Mouse (Mus musculus) myocyte (in vitro differentiated cells): ENCODE measurements around the gene Gnas.

Experiments used
- CEBPB ChIP-seq: IDR thresholded peaks from 2 replicates; pipeline ENCODE4 v1.6.1; 2011; ENCODE audit warnings: mild to moderate bottlenecking, moderate library complexity; ENCODE audit not compliant: poor library complexity, insufficient read depth, severe bottlenecking
- E2F4 ChIP-seq: IDR thresholded peaks from one replicate; pipeline ENCODE4 v1.6.1; 2011; ENCODE audit warnings: mild to moderate bottlenecking, control low read depth, moderate library complexity; ENCODE audit not compliant: insufficient read depth
- MAX ChIP-seq: IDR thresholded peaks from one replicate; pipeline ENCODE4 v1.6.1; 2011; ENCODE audit warnings: low read depth, mild to moderate bottlenecking, control low read depth
- MYOD1 ChIP-seq, 3 experiments: IDR thresholded peaks; one replicate each; pipeline ENCODE4 v1.6.1; 2011; ENCODE audit warnings: control low read depth in 2 of 3, low read depth in 2 of 3, mild to moderate bottlenecking in 2 of 3, moderate library complexity in 1 of 3; ENCODE audit not compliant: insufficient read length in 2 of 3, control insufficient read depth in 1 of 3
- POLR2A ChIP-seq: IDR thresholded peaks from one replicate; pipeline ENCODE4 v1.6.1; 2011; ENCODE audit warnings: low read depth, mild to moderate bottlenecking, control low read depth, moderate library complexity; ENCODE audit not compliant: insufficient read length
- POLR2AphosphoS2 ChIP-seq: IDR thresholded peaks from one replicate; pipeline ENCODE4 v1.6.1; 2011; ENCODE audit warnings: low read depth, control low read depth; ENCODE audit not compliant: insufficient read length
- REST ChIP-seq: IDR thresholded peaks from one replicate; pipeline ENCODE4 v1.6.1; 2011; ENCODE audit warnings: mild to moderate bottlenecking, control low read depth, moderate library complexity; ENCODE audit not compliant: insufficient read depth, insufficient read length
- TCF12 ChIP-seq: IDR thresholded peaks from one replicate; pipeline ENCODE4 v1.6.1; 2011; ENCODE audit warnings: mild to moderate bottlenecking, control low read depth; ENCODE audit not compliant: poor library complexity, insufficient read depth, severe bottlenecking
- USF1 ChIP-seq: IDR thresholded peaks from one replicate; pipeline ENCODE4 v1.6.1; 2011; ENCODE audit warnings: low read depth, mild to moderate bottlenecking, control low read depth, moderate library complexity

GRCm38 (mm10) chr2:174300186-174300585 is 16.1 kb downstream of the Gnas start:
- TF ChIP-seq POLR2A (no peak), MYOD1 (IDR thresholded peaks at IDR 0.05; ENCODE audit: control insufficient read depth in 1 of 3, insufficient read length in 2 of 3, low read depth in 2 of 3) (no peak), CEBPB (no peak), MAX (no peak), REST (no peak), POLR2AphosphoS2 (no peak), USF1 (no peak), E2F4 (no peak), TCF12 (no peak)
